Mouse (Mus musculus): ENCODE measurements at regions not wholly inside any gene's neighbourhood (a gene's known extent, or its start where the extent isn't known, plus 50 kb on each side); places are given as distances from the start of the nearest gene placed in this dataset.
A peak's percentile ranks its signal among the peaks of the same experiment; 100 is the strongest.
"Not testable (repeated sequence)": the region's sequence is repeated elsewhere in the genome, so short reads cannot be mapped to it uniquely, and the experiment has no call there.

- peak; percentile 1 for DNase-seq
These were observed 284.9 kb upstream of the Adgra3 start for GRCm38 (mm10) chr5:50343681-50344080.

GRCm38 (mm10) chr5:50309491-50309890 is 250.7 kb upstream of the Adgra3 start:
- DNase-seq: no peak

- no peak for DNase-seq
These were observed 245.2 kb upstream of the Adgra3 start for GRCm38 (mm10) chr5:50303859-50304480.

GRCm38 (mm10) chr5:50293794-50294193 is 235.0 kb upstream of the Adgra3 start:
- DNase-seq: no peak

- no peak for DNase-seq
These were observed 232.1 kb upstream of the Adgra3 start for GRCm38 (mm10) chr5:50290879-50291410.

- no peak for DNase-seq
These were observed 201.6 kb upstream of the Adgra3 start for GRCm38 (mm10) chr5:50260417-50260816.

GRCm38 (mm10) chr5:50258017-50258416 is 199.2 kb upstream of the Adgra3 start:
- no peak for DNase-seq

GRCm38 (mm10) chr5:50234111-50234510 is 175.3 kb upstream of the Adgra3 start:
- no peak for DNase-seq

- DNase-seq: no peak
These were observed 158.2 kb upstream of the Adgra3 start for GRCm38 (mm10) chr5:50216956-50217355.

GRCm38 (mm10) chr5:50215960-50216359 is 157.2 kb upstream of the Adgra3 start:
- peak; percentile 23 for DNase-seq

- DNase-seq: no peak
These were observed 143.7 kb upstream of the Adgra3 start for GRCm38 (mm10) chr5:50202307-50203010.

- no peak for DNase-seq
These were observed 137.6 kb upstream of the Adgra3 start for GRCm38 (mm10) chr5:50196423-50196822.

- no peak for DNase-seq
These were observed 137.2 kb upstream of the Adgra3 start for GRCm38 (mm10) chr5:50195993-50196392.

- no peak for DNase-seq
These were observed 130.6 kb upstream of the Adgra3 start for GRCm38 (mm10) chr5:50189394-50189793.

- no peak for DNase-seq
These were observed 123.9 kb upstream of the Adgra3 start for GRCm38 (mm10) chr5:50182721-50183120.

- no peak for DNase-seq
These were observed 97.8 kb upstream of the Adgra3 start for GRCm38 (mm10) chr5:50156557-50156956.

GRCm38 (mm10) chr5:50155170-50155860 is 96.5 kb upstream of the Adgra3 start:
- not testable (repeated sequence) for DNase-seq

GRCm38 (mm10) chr5:50146926-50147325 is 88.1 kb upstream of the Adgra3 start:
- DNase-seq: peak; percentile 73

GRCm38 (mm10) chr5:50145458-50146083 is 86.8 kb upstream of the Adgra3 start:
- no peak for DNase-seq

GRCm38 (mm10) chr5:50130202-50130601 is 71.4 kb upstream of the Adgra3 start:
- DNase-seq: no peak

- DNase-seq: no peak
These were observed 70.2 kb upstream of the Adgra3 start for GRCm38 (mm10) chr5:50128972-50129371.

- no peak for DNase-seq
These were observed 67.8 kb upstream of the Adgra3 start for GRCm38 (mm10) chr5:50126594-50126993.

- no peak for DNase-seq
These were observed 67.4 kb upstream of the Adgra3 start for GRCm38 (mm10) chr5:50126177-50126576.
